Mouse (Mus musculus): ENCODE measurements at regions not wholly inside any gene's neighbourhood (a gene's known extent, or its start where the extent isn't known, plus 50 kb on each side); places are given as distances from the start of the nearest gene placed in this dataset.

- no peak for TF ChIP-seq CTCF (IDR thresholded peaks at IDR 0.05)
- no peak for TF ChIP-seq POLR2A (IDR thresholded peaks at IDR 0.05; ENCODE audit: insufficient read depth, low read depth, low read length)
These were observed 360.4 kb upstream of the Epha3 start for GRCm38 (mm10) chr16:64224336-64224735.

Data from heart, adult 2 months (tissue).